Mouse (Mus musculus): ENCODE results near the gene Speer4f2. TPM values are rescaled to one million over a fixed set of nuclear protein-coding genes. Genes with fewer than 3 reads are reported as not detected.

The Speer4f2 gene
- polyA plus RNA-seq, 1 experiment from 2014 or later, result not detected

DNA sequence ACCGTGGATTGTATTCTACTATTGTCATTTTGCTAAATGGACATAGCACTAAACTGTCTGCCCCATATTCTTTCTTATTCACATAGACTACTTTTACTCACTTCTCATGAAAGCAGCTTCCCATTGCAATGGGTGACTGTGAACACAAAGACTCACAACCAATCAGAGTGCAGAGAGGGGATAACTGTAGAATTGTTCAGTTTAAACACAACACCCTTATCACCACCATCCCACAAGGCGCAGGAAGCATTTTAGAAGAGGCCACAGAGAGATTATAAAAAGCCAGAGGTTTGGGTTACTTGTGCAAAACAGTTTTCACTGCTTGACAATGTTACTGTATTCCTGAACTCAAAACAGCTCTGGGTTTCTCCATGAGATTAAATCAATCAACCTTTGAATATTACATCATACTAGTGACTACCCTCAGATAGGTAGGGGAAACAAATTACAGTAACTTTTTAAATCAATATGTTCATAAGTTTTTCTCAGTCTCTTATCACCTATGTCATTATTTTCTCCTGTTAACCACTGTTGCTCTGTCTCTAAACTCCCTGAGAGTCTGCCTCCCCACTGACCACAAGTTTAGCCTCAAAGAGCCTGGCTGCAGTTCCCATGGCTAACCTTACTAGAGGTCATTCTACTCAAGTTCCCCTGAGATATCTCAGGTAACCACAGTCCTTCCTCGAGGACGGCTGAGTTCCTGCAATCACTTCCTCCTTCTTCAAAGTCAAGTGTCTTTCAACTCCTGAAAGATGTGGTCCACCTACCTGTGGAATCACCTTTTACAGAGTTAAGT lies 29.5 kb downstream of the Speer4f2 start:
- Histone ChIP-seq H3K4me2 (replicated peaks; ENCODE audit: low read depth, low read length) (no peak overlapping the region), H3K27me3 (ENCODE audit: insufficient read depth, low read length) (no peaks in the 10 kb centered on the region), H3K9me3 (ENCODE audit: low read length) (no peaks in the 10 kb centered on the region), H3K36me3 (ENCODE audit: insufficient read depth, low read length) (no peaks in the 10 kb centered on the region), H3K4me1 (ENCODE audit: insufficient read depth, low read length) (no peaks in the 10 kb centered on the region), H3K27ac (ENCODE audit: low read length) (peak overlapping the region; percentile 51; the same call in 1 of the 2 replicates), H3K4me3 (ENCODE audit: low read length) (no peak overlapping the region), H3K9ac (replicated peaks; ENCODE audit: low read length) (no peak overlapping the region)
- WGBS, result 57% methylated on average over 4 of the region's 4 CpGs
- ATAC-seq (ENCODE audit: low FRiP score, low TSS enrichment), result no peak

GRCm38 (mm10) chr5:17403584-17403983 lies 30.6 kb downstream of the Speer4f2 start:
- Histone ChIP-seq H3K27ac (ENCODE audit: low read length) (no peak overlapping the region), H3K9ac (replicated peaks; ENCODE audit: low read length) (no peak overlapping the region), H3K4me2 (replicated peaks; ENCODE audit: low read depth, low read length) (no peak overlapping the region), H3K27me3 (ENCODE audit: insufficient read depth, low read length) (no peaks in the 10 kb centered on the region), H3K36me3 (ENCODE audit: insufficient read depth, low read length) (no peaks in the 10 kb centered on the region), H3K4me1 (ENCODE audit: insufficient read depth, low read length) (no peaks in the 10 kb centered on the region), H3K4me3 (ENCODE audit: low read length) (no peak overlapping the region), H3K9me3 (ENCODE audit: low read length) (no peaks in the 10 kb centered on the region)
- ATAC-seq (ENCODE audit: low FRiP score, low TSS enrichment), result peak; percentile 81

- no peak for ATAC-seq (ENCODE audit: low FRiP score, low TSS enrichment)
- no peaks in the 10 kb centered on the region for H3K27me3 ChIP-seq (ENCODE audit: insufficient read depth, low read length)
- H3K4me2 ChIP-seq (replicated peaks; ENCODE audit: low read depth, low read length), result no peak overlapping the region
- H3K27ac ChIP-seq (ENCODE audit: low read length), result no peak overlapping the region
- H3K36me3 ChIP-seq (ENCODE audit: insufficient read depth, low read length), result no peaks in the 10 kb centered on the region
- 18% methylated on average over 4 of the region's 4 CpGs for WGBS
- H3K4me1 ChIP-seq (ENCODE audit: insufficient read depth, low read length), result no peaks in the 10 kb centered on the region
- no peak overlapping the region for H3K4me3 ChIP-seq (ENCODE audit: low read length)
- H3K9ac ChIP-seq (replicated peaks; ENCODE audit: low read length), result no peak overlapping the region
- H3K9me3 ChIP-seq (ENCODE audit: low read length), result peaks cover 9% of the 10 kb centered on the region; the same call in 1 of the 2 replicates
Observed at GRCm38 (mm10) chr5:17408924-17409660, 36.1 kb downstream of the Speer4f2 start.

- no peak overlapping the region for H3K4me3 ChIP-seq (ENCODE audit: low read length)
- no peak overlapping the region for H3K27ac ChIP-seq (ENCODE audit: low read length)
- no peaks in the 10 kb centered on the region for H3K27me3 ChIP-seq (ENCODE audit: insufficient read depth, low read length)
- ATAC-seq (ENCODE audit: low FRiP score, low TSS enrichment), result no peak
- 85% methylated on average over 2 of the region's 2 CpGs for WGBS
- H3K9me3 ChIP-seq (ENCODE audit: low read length), result no peaks in the 10 kb centered on the region
- H3K4me1 ChIP-seq (ENCODE audit: insufficient read depth, low read length), result peaks cover 7% of the 10 kb centered on the region; the same call in 1 of the 2 replicates
- H3K9ac ChIP-seq (replicated peaks; ENCODE audit: low read length), result no peak overlapping the region
- no peaks in the 10 kb centered on the region for H3K36me3 ChIP-seq (ENCODE audit: insufficient read depth, low read length)
- H3K4me2 ChIP-seq (replicated peaks; ENCODE audit: low read depth, low read length), result no peak overlapping the region
Observed at GRCm38 (mm10) chr5:17417201-17417600, 44.2 kb downstream of the Speer4f2 start.

- no peaks in the 10 kb centered on the region for H3K36me3 ChIP-seq (ENCODE audit: insufficient read depth, low read length)
- peaks cover 7% of the 10 kb centered on the region; the same call in 1 of the 2 replicates for H3K4me1 ChIP-seq (ENCODE audit: insufficient read depth, low read length)
- peak overlapping the region; percentile 64; the same call in 1 of the 2 replicates for H3K27ac ChIP-seq (ENCODE audit: low read length)
- ATAC-seq (ENCODE audit: low FRiP score, low TSS enrichment), result peak; percentile 64; the same call in 1 of the 2 replicates
- no peak overlapping the region for H3K4me2 ChIP-seq (replicated peaks; ENCODE audit: low read depth, low read length)
- H3K27me3 ChIP-seq (ENCODE audit: insufficient read depth, low read length), result no peaks in the 10 kb centered on the region
- no peaks in the 10 kb centered on the region for H3K9me3 ChIP-seq (ENCODE audit: low read length)
- no peak overlapping the region for H3K9ac ChIP-seq (replicated peaks; ENCODE audit: low read length)
- H3K4me3 ChIP-seq (ENCODE audit: low read length), result no peak overlapping the region
- 94% methylated on average over 1 of the region's 1 CpGs for WGBS
Observed at GRCm38 (mm10) chr5:17419215-17419820, 46.3 kb downstream of the Speer4f2 start.

DNA sequence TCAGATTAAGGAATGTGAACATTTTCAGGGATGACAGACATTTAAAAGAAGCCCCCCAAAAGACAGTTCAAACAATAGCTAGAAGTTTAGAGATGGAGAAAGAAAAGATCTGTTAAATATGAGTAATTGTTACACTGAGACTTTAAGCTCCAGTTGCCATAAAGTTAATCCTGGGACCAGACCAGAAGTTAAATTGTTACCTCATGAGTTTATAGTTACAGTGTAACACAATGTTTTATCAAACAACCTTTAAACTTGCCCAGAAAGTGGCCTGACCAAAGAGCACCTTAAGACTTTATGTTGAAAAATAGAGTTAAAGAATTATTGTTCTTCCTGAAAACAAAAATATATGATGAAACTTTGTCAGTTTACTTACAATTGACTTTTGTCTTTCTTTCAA lies 46.9 kb downstream of the Speer4f2 start:
- ATAC-seq (ENCODE audit: low FRiP score, low TSS enrichment), result no peak

GRCm38 (mm10) chr5:17422225-17422624 lies 49.2 kb downstream of the Speer4f2 start:
- Histone ChIP-seq H3K27me3 (ENCODE audit: insufficient read depth, low read length) (no peaks in the 10 kb centered on the region), H3K4me2 (replicated peaks; ENCODE audit: low read depth, low read length) (no peak overlapping the region), H3K9ac (replicated peaks; ENCODE audit: low read length) (no peak overlapping the region), H3K4me3 (ENCODE audit: low read length) (no peak overlapping the region), H3K9me3 (ENCODE audit: low read length) (no peaks in the 10 kb centered on the region), H3K4me1 (ENCODE audit: insufficient read depth, low read length) (0 out of 2 replicates have a peak, but pooled peaks cover 4% of the 10 kb centered on the region), H3K36me3 (ENCODE audit: insufficient read depth, low read length) (no peaks in the 10 kb centered on the region), H3K27ac (ENCODE audit: low read length) (no peak overlapping the region)
- 78% methylated on average over 1 of the region's 1 CpGs for WGBS
- ATAC-seq (ENCODE audit: low FRiP score, low TSS enrichment), result no peak

More for the DNA sequence above, 46.9 kb downstream of the Speer4f2 start:
- Histone ChIP-seq H3K27me3 (ENCODE audit: insufficient read depth, low read length) (no peaks in the 10 kb centered on the region), H3K27ac (ENCODE audit: low read length) (no peak overlapping the region; the same call in 1 of the 2 replicates), H3K9ac (replicated peaks; ENCODE audit: low read length) (no peak overlapping the region), H3K4me1 (ENCODE audit: insufficient read depth, low read length) (peaks cover 7% of the 10 kb centered on the region; the same call in 1 of the 2 replicates), H3K36me3 (ENCODE audit: insufficient read depth, low read length) (no peaks in the 10 kb centered on the region), H3K4me3 (ENCODE audit: low read length) (no peak overlapping the region), H3K4me2 (replicated peaks; ENCODE audit: low read depth, low read length) (no peak overlapping the region), H3K9me3 (ENCODE audit: low read length) (no peaks in the 10 kb centered on the region)

DNA sequence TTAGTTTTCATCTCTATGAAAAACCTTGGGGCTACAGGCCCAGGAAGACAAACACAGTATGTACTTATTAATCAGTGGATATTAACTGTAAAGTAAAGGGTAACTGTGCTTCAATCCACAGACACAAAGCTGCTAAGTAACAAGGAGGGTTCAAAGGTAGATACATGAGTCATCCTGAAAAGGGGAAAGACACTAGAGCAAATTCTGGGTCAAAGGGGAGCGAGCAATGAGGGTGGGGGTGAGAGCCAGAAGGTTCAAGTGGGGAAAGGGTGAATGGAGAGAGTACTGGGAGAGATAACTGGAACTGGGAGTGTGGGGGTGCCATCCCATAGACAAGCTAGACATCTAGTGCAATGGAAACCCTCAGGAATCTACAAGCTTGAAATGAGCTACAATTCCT lies 54.0 kb downstream of the Speer4f2 start:
- H3K27ac ChIP-seq (ENCODE audit: low read length), result no peak overlapping the region
- H3K27me3 ChIP-seq (ENCODE audit: insufficient read depth, low read length), result no peaks in the 10 kb centered on the region
- ATAC-seq (ENCODE audit: low FRiP score, low TSS enrichment), result no peak
- no peak overlapping the region for H3K4me2 ChIP-seq (replicated peaks; ENCODE audit: low read depth, low read length)
- no peak overlapping the region for H3K9ac ChIP-seq (replicated peaks; ENCODE audit: low read length)
- WGBS, result 86% methylated on average over 1 of the region's 1 CpGs
- no peaks in the 10 kb centered on the region for H3K9me3 ChIP-seq (ENCODE audit: low read length)
- H3K36me3 ChIP-seq (ENCODE audit: insufficient read depth, low read length), result no peaks in the 10 kb centered on the region
- no peak overlapping the region for H3K4me3 ChIP-seq (ENCODE audit: low read length)
- H3K4me1 ChIP-seq (ENCODE audit: insufficient read depth, low read length), result no peaks in the 10 kb centered on the region
